Mouse (Mus musculus): ENCODE measurements at regions not wholly inside any gene's neighbourhood (a gene's known extent, or its start where the extent isn't known, plus 50 kb on each side); places are given as distances from the start of the nearest gene placed in this dataset.
A peak's percentile ranks its signal among the peaks of the same experiment; 100 is the strongest.
"Not testable (repeated sequence)": the region's sequence is repeated elsewhere in the genome, so short reads cannot be mapped to it uniquely, and the experiment has no call there.

GRCm38 (mm10) chr5:16937840-16938239 lies 146.2 kb downstream of the Gm28710 start:
- DNase-seq (ENCODE audit: low read depth): peak; percentile 2

- DNase-seq (ENCODE audit: low read depth): no peak
These were observed 155.8 kb downstream of the Gm28710 start for GRCm38 (mm10) chr5:16947430-16947829.

- no peak for DNase-seq (ENCODE audit: low read depth)
These were observed 176.1 kb downstream of the Gm28710 start for GRCm38 (mm10) chr5:16967735-16968134.

GRCm38 (mm10) chr5:16968817-16969216 lies 177.2 kb downstream of the Gm28710 start:
- DNase-seq (ENCODE audit: low read depth): not testable (repeated sequence)

- no peak for DNase-seq (ENCODE audit: low read depth)
These were observed 181.7 kb downstream of the Gm28710 start for GRCm38 (mm10) chr5:16973206-16973896.

GRCm38 (mm10) chr5:16976006-16976405 lies 184.4 kb downstream of the Gm28710 start:
- no peak for DNase-seq (ENCODE audit: low read depth)

GRCm38 (mm10) chr5:16984877-16985276 lies 193.3 kb downstream of the Gm28710 start:
- no peak for DNase-seq (ENCODE audit: low read depth)

- DNase-seq (ENCODE audit: low read depth): no peak
These were observed 199.9 kb downstream of the Gm28710 start for GRCm38 (mm10) chr5:16991518-16991917.

- DNase-seq (ENCODE audit: low read depth): no peak
These were observed 207.6 kb downstream of the Gm28710 start for GRCm38 (mm10) chr5:16999183-16999582.

GRCm38 (mm10) chr5:17006807-17007522 lies 215.4 kb downstream of the Gm28710 start:
- no peak for DNase-seq (ENCODE audit: low read depth)

GRCm38 (mm10) chr5:17021636-17022035 lies 230.0 kb downstream of the Gm28710 start:
- no peak for DNase-seq (ENCODE audit: low read depth)

GRCm38 (mm10) chr5:17053935-17054334 lies 262.3 kb downstream of the Gm28710 start:
- DNase-seq (ENCODE audit: low read depth): no peak

GRCm38 (mm10) chr5:17064565-17064964 lies 273.0 kb downstream of the Gm28710 start:
- no peak for DNase-seq (ENCODE audit: low read depth)

- DNase-seq (ENCODE audit: low read depth): no peak
These were observed 288.8 kb downstream of the Gm28710 start for GRCm38 (mm10) chr5:17080405-17080804.

GRCm38 (mm10) chr5:17111556-17111955 lies 261.4 kb upstream of the Speer4f2 start:
- DNase-seq (ENCODE audit: low read depth): no peak

- no peak for DNase-seq (ENCODE audit: low read depth)
These were observed 261.0 kb upstream of the Speer4f2 start for GRCm38 (mm10) chr5:17112026-17112425.

- no peak for DNase-seq (ENCODE audit: low read depth)
These were observed 257.9 kb upstream of the Speer4f2 start for GRCm38 (mm10) chr5:17115035-17115434.

- no peak for DNase-seq (ENCODE audit: low read depth)
These were observed 256.9 kb upstream of the Speer4f2 start for GRCm38 (mm10) chr5:17116072-17116471.

GRCm38 (mm10) chr5:17125240-17125639 lies 247.7 kb upstream of the Speer4f2 start:
- no peak for DNase-seq (ENCODE audit: low read depth)

- DNase-seq (ENCODE audit: low read depth): no peak
These were observed 245.5 kb upstream of the Speer4f2 start for GRCm38 (mm10) chr5:17127501-17127900.

GRCm38 (mm10) chr5:17135489-17135888 lies 237.5 kb upstream of the Speer4f2 start:
- DNase-seq (ENCODE audit: low read depth): no peak

- no peak for DNase-seq (ENCODE audit: low read depth)
These were observed 231.4 kb upstream of the Speer4f2 start for GRCm38 (mm10) chr5:17141555-17141954.

- no peak for DNase-seq (ENCODE audit: low read depth)
These were observed 198.4 kb upstream of the Speer4f2 start for GRCm38 (mm10) chr5:17174562-17174961.

GRCm38 (mm10) chr5:17176771-17177170 lies 196.2 kb upstream of the Speer4f2 start:
- DNase-seq (ENCODE audit: low read depth): no peak

Data from naive thymus-derived CD4-positive, alpha-beta T cell, adult 2 months (primary cell).